5 mouse cellular contexts compared by ENCODE assay signal in the genomic region with DNA sequence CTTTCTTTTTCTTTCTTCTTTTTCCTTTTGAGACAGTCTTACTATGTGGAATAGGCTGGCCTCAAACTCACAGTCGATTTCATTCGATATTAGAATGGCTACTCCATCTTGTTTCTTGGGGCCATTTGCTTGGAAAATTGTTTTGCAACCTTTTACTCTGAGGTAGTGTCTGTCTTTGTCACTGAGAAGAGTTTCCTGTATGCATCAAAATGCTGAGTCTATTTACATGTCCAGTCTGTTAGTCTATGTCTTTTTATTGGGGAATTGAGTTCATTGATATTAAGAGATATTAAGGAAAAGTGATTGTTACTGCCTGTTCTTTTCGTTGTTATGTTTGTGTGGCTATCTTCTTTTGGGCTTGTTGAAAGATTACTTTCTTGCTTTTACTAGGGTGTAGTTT. TPM values are rescaled to one million over a fixed set of nuclear protein-coding genes. Genes with fewer than 3 reads are reported as not detected.
"Had no signal": no experiment of that assay in that cellular context is flagged by ENCODE, and none has a peak within 500 bp of the region (broad histone marks: within the 10 kb centered on the region; RNA-seq: fewer than 3 reads in every experiment).

No protein-coding gene starts in this region.

RNA-seq across cellular contexts. Expression of a gene that starts 7.4 kb away (rescaled TPM):
- polyA plus RNA-seq: midbrain, embryonic 11.5 days; midbrain, embryonic 15.5 days; midbrain, postnatal 0 days; neural tube, embryonic 12.5 days; neural tube, embryonic 14.5 days had no signal
